Mouse (Mus musculus): ENCODE results near the gene Accs. TPM values are rescaled to one million over a fixed set of nuclear protein-coding genes. Genes with fewer than 3 reads are reported as not detected.
A peak's percentile ranks its signal among the peaks of the same experiment; 100 is the strongest.

The Accs gene
- polyA plus RNA-seq, 1 experiment = 10.6 TPM

DNA sequence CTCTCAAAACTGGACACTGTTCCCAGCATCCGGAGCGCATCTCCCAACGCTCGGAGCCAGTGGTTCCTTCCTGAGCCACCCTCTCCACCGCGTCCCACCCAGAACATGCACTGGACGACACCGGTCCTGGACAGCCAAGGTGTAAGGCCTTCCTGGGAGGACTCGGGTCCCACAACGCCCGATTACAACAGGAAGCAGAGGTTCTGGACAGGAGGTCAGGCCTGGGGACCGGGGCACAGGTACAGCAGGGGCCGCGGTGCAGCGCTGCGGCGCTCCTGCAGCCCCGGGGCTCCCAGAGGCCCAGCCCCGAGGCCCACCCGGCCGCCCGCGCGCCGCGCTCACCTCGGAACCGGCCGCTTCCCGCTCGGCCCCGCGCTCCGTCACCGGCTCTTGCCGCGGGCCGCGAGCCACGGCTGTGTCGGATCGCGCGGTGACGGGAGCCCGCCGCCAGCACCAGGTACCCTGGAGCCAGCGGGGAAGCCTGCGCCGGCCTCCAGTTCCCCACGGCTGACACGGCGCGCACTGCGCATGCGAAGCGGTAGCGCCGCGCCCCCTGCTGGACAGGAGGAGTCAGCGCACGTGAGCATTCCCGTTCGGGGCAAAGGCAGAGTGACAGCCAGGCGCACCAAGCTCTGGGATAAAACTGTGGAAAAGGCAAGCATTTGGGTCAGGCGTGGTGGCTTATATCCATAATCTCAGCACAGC is 27.5 kb downstream of the Accs start, which contains the start of gene Ext2:
TSS of gene Ext2 (minus strand) at position 524 of the 705 bp plus-strand sequence.
- peaks cover 8% of the 10 kb centered on the region; the same call in 1 of the 2 replicates for H3K4me1 ChIP-seq (ENCODE audit: control insufficient read depth, insufficient read depth, low read length)
- H3K27me3 ChIP-seq (ENCODE audit: control insufficient read depth, insufficient read depth, low read length) = no peaks in the 10 kb centered on the region
- H3K27ac ChIP-seq (ENCODE audit: insufficient read depth, low read length) = peak within 1 kb of the TSS; percentile 8; the same call in 1 of the 2 replicates
- TF ChIP-seq POLR2A (IDR thresholded peaks at IDR 0.05; ENCODE audit: borderline replicate concordance, insufficient read depth, low read length) (peak; percentile 62; the same call in 1 of the 2 replicates), CTCF (IDR thresholded peaks at IDR 0.05; ENCODE audit: borderline replicate concordance, insufficient read depth, low read depth, low read length) (peak; percentile 96)
- peak within 1 kb of the TSS; percentile 63 for H3K4me3 ChIP-seq (replicated peaks; ENCODE audit: insufficient read depth, low read depth, low read length)
- 1% methylated on average over 65 of the region's 66 CpGs for WGBS
- peak; percentile 93 to 96 for DNase-seq

DNA sequence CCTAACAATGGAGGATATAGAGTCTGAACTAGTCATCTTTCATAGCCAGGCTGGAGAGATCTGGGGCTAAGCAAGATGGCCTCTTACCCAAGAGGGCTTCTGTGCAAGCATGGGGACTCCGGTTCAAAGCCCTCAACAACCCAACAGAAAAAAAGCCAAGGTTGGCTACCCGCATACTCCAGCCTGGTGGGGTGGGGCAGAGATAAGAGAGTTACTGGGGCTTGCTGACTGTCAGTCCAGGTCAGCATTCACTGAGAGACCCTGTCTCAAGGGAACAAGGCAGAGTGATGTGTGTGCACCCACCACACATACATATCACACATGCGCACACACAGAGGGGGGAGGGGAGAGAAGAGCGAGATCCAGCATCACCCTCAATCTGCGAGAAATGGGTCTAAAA is 32.0 kb downstream of the Accs start:
- WGBS = 95% methylated on average over 5 of the region's 5 CpGs
- no peaks in the 10 kb centered on the region for H3K27me3 ChIP-seq (ENCODE audit: control insufficient read depth, insufficient read depth, low read length)
- no peak overlapping the region for H3K27ac ChIP-seq (ENCODE audit: insufficient read depth, low read length)
- TF ChIP-seq POLR2A (IDR thresholded peaks at IDR 0.05; ENCODE audit: borderline replicate concordance, insufficient read depth, low read length) = no peak
- no peak for TF ChIP-seq CTCF (IDR thresholded peaks at IDR 0.05; ENCODE audit: borderline replicate concordance, insufficient read depth, low read depth, low read length)
- peaks cover 8% of the 10 kb centered on the region; the same call in 1 of the 2 replicates for H3K4me1 ChIP-seq (ENCODE audit: control insufficient read depth, insufficient read depth, low read length)
- DNase-seq = no peak
- H3K4me3 ChIP-seq (replicated peaks; ENCODE audit: insufficient read depth, low read depth, low read length) = no peak overlapping the region

DNA sequence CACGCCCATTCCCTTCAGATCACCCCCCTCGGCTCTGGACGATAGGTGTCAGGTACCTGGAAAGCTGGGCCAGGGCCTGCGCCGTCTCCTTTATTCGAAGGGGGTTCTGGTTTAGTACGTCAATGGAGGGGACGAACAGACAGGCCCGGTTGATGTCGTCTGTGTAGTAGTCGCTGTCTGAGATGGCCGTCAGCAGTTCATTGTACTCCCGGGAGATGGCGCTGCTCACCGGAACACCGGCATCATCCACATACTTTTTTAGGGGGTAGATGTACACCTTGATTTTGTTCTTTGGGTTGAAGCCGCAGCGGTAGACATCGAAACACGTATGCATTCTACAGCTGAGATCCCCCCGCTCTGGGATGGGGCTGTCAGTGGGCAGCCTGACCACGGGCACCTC is 36.4 kb downstream of the Accs start:
- no peak for TF ChIP-seq POLR2A (IDR thresholded peaks at IDR 0.05; ENCODE audit: borderline replicate concordance, insufficient read depth, low read length)
- no peak for TF ChIP-seq CTCF (IDR thresholded peaks at IDR 0.05; ENCODE audit: borderline replicate concordance, insufficient read depth, low read depth, low read length)
- Histone ChIP-seq H3K4me1 (ENCODE audit: control insufficient read depth, insufficient read depth, low read length) (no peaks in the 10 kb centered on the region), H3K4me3 (replicated peaks; ENCODE audit: insufficient read depth, low read depth, low read length) (no peak overlapping the region), H3K27ac (ENCODE audit: insufficient read depth, low read length) (no peak overlapping the region), H3K27me3 (ENCODE audit: control insufficient read depth, insufficient read depth, low read length) (no peaks in the 10 kb centered on the region)
- no peak for DNase-seq
- 92% methylated on average over 22 of the region's 22 CpGs for WGBS

DNA sequence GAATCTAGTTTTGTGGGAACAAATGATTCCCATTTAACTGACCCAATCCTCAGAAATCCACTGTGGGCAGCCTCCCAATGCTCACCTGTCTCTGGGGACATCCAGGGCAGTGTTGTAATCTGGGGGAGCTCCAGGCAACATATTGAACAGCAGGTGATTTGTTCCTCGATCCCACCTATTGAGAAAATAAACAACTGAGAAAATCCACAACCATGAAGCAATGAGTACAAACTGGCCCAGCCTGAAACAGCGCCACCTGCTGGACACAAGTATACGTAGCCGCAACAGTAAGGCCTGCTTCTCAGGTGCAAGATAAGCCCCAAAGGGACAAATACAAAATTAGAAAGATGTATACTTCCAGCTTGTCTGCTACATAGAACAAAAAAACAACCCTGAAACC is 37.9 kb downstream of the Accs start:
- H3K4me1 ChIP-seq (ENCODE audit: control insufficient read depth, insufficient read depth, low read length) = peaks cover 12% of the 10 kb centered on the region
- TF ChIP-seq CTCF (IDR thresholded peaks at IDR 0.05; ENCODE audit: borderline replicate concordance, insufficient read depth, low read depth, low read length) (peak; percentile 81), POLR2A (IDR thresholded peaks at IDR 0.05; ENCODE audit: borderline replicate concordance, insufficient read depth, low read length) (no peak)
- H3K27me3 ChIP-seq (ENCODE audit: control insufficient read depth, insufficient read depth, low read length) = no peaks in the 10 kb centered on the region
- WGBS = 28% methylated on average over 4 of the region's 4 CpGs
- no peak overlapping the region for H3K4me3 ChIP-seq (replicated peaks; ENCODE audit: insufficient read depth, low read depth, low read length)
- no peak overlapping the region for H3K27ac ChIP-seq (ENCODE audit: insufficient read depth, low read length)
- peak; percentile 62 to 74 for DNase-seq

DNA sequence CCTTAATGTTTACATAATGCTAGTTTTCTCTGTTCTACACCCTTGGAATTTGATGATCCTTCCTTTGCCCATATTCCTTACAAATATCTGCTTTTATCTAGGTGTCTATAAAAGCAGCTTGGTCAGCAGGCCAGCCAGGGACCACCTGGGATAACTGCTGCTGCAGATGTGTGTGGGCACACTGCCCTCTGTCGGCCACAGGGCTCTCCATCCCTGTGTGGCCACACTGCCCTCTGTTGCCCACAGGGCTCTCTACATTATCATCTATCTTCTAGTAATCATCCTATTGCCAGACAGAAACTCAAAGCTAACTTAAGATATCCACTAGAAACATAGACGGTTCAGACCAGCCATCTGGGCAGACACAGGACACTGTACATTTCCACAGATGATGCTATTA is 39.8 kb downstream of the Accs start:
- peak; percentile 52 to 61 for DNase-seq
- peaks cover 16% of the 10 kb centered on the region for H3K4me1 ChIP-seq (ENCODE audit: control insufficient read depth, insufficient read depth, low read length)
- H3K27ac ChIP-seq (ENCODE audit: insufficient read depth, low read length) = no peak overlapping the region
- H3K27me3 ChIP-seq (ENCODE audit: control insufficient read depth, insufficient read depth, low read length) = no peaks in the 10 kb centered on the region
- WGBS = 8% methylated on average over 2 of the region's 2 CpGs
- H3K4me3 ChIP-seq (replicated peaks; ENCODE audit: insufficient read depth, low read depth, low read length) = no peak overlapping the region
- TF ChIP-seq CTCF (IDR thresholded peaks at IDR 0.05; ENCODE audit: borderline replicate concordance, insufficient read depth, low read depth, low read length) = peak; percentile 96
- TF ChIP-seq POLR2A (IDR thresholded peaks at IDR 0.05; ENCODE audit: borderline replicate concordance, insufficient read depth, low read length) = no peak

DNA sequence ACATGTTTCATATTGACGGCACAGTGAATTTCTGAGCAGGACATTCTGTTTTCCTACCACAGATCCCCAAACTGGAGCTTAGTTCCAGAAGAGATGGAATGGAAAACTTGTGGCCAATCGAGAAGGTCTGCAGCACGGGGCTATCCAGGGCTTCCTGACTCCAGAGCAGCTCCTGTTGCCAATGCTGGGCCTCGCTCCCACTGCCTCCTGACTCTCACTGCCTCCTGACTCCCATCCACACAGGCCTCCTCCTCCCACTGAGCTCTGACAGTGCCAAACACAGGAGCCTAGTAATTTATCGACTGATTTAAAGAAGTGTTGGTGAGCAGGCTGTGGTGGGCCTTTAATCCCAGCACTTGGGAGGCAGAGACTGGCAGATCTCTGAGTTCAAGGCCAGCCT is 41.7 kb downstream of the Accs start:
- WGBS = 24% methylated on average over 5 of the region's 5 CpGs
- Histone ChIP-seq H3K4me1 (ENCODE audit: control insufficient read depth, insufficient read depth, low read length) (peaks cover 16% of the 10 kb centered on the region), H3K27ac (ENCODE audit: insufficient read depth, low read length) (no peak overlapping the region), H3K4me3 (replicated peaks; ENCODE audit: insufficient read depth, low read depth, low read length) (no peak overlapping the region), H3K27me3 (ENCODE audit: control insufficient read depth, insufficient read depth, low read length) (no peaks in the 10 kb centered on the region)
- TF ChIP-seq POLR2A (IDR thresholded peaks at IDR 0.05; ENCODE audit: borderline replicate concordance, insufficient read depth, low read length) = no peak
- no peak for TF ChIP-seq CTCF (IDR thresholded peaks at IDR 0.05; ENCODE audit: borderline replicate concordance, insufficient read depth, low read depth, low read length)
- peak; percentile 47 to 69 for DNase-seq

DNA sequence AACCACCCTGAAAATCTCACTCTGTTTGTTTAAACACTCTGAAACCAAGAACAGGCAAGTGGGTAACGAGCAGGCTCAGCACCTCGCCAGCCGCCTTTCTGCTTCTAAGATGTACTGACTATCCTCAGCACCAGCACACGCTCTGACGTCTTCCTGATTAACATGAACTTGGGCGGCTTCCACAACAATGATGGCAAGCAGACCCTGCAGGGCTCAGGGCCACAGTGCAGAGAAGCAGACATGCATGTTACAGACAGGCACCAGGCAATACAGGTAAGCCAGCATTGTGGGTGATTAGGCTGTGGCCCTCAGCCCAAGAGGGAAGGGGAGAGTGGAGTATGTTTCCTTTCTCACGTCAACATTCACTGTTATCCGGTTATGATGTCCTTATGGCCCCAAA is 42.3 kb downstream of the Accs start:
- Histone ChIP-seq H3K27me3 (ENCODE audit: control insufficient read depth, insufficient read depth, low read length) (no peaks in the 10 kb centered on the region), H3K4me1 (ENCODE audit: control insufficient read depth, insufficient read depth, low read length) (peaks cover 16% of the 10 kb centered on the region), H3K27ac (ENCODE audit: insufficient read depth, low read length) (no peak overlapping the region), H3K4me3 (replicated peaks; ENCODE audit: insufficient read depth, low read depth, low read length) (no peak overlapping the region)
- peak in 1 of 2 experiments; percentile 10 for DNase-seq
- 49% methylated on average over 8 of the region's 8 CpGs for WGBS
- no peak for TF ChIP-seq POLR2A (IDR thresholded peaks at IDR 0.05; ENCODE audit: borderline replicate concordance, insufficient read depth, low read length)
- no peak for TF ChIP-seq CTCF (IDR thresholded peaks at IDR 0.05; ENCODE audit: borderline replicate concordance, insufficient read depth, low read depth, low read length)
